Mouse (Mus musculus) layer of hippocampus, adult 11-12 months (tissue): ENCODE results near the gene Wrap73.

Source experiments
- DNase-seq: peaks from one replicate; pipeline ENCODE4 v3.0.0; 2022; ENCODE audit warnings: low spot score

Gene Wrap73

GRCm38 (mm10) chr4:154140213-154141008 lies 1.8 kb upstream of the Wrap73 start:
- no peak for DNase-seq

- DNase-seq: no peak
Observed at GRCm38 (mm10) chr4:154141009-154141867, 934 bp upstream of the Wrap73 start.

DNA sequence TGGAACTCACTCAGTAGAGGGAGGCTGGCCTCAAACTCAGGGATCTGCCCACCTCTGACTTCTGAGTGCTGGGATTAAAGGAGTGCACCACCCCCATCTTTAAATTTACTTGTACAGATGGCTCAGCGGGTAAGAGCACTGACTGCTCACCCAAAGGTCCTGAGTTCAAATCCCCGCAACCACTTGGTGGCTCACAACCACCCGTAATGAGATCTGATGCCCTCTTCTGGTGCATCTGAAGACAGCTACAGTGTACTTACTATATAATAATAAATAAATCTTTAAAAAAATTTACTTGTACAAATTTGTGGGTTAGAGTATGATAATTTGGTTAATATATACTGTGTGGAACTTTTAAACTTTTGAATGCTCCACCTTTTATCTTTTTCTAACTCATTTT lies 2.5 kb downstream of the Wrap73 start:
- DNase-seq: no peak

DNA sequence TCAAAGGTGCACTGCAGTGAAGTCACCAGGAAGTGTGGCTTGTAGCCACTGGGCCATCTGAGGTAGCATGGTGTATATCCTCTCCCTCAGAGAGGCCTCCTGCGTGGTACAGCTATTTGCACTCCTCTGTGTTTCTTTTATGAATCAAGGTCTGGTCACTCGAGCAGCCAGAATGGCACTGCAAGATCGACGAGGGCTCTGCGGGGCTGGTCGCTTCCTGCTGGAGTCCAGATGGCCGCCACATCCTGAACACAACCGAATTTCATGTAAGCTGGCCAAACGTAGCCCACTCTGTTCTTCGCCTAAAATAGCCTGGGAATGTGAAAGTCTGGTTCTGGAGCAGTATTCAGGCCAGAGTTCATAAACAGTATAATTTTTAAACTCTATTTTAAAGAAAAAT lies 4.2 kb downstream of the Wrap73 start:
- DNase-seq: no peak

DNA sequence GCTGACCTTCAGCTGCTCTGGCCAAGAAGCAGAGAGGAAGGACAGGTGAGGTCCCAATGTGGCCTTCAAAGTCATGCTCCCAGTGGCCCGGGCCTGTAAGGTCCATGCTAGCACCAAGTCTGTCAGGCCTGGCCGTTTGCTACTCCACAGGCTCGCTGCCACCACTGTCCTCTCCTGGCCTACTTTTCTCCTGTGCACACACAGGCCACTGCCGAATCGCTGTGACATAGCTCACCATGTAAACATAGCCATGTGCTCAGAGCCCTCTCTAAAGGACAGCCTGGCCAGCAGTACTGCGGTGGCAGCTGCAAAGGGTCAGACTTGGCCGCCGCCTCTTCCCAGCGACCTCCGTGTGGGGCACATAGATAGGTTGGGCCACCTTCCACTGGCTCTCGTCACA lies 11.9 kb downstream of the Wrap73 start:
- no peak for DNase-seq

DNA sequence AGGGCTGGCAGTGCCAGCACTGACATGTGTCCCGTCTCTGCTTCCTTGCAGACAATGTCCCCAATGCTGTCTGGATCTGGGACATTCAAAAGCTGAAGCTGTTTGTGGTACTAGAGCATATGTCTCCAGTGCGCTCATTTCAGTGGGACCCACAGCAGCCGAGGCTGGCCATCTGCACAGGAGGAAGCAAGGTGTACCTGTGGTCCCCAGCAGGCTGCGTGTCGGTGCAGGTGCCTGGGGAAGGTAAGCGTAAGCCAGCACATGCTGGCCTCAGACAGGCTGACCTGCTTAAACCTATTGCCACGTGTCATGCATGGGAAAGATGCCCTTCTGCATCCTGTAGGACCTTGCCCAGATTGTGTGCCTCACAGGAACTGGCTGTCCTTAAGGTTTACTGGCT lies 13.9 kb downstream of the Wrap73 start:
- no peak for DNase-seq

DNA sequence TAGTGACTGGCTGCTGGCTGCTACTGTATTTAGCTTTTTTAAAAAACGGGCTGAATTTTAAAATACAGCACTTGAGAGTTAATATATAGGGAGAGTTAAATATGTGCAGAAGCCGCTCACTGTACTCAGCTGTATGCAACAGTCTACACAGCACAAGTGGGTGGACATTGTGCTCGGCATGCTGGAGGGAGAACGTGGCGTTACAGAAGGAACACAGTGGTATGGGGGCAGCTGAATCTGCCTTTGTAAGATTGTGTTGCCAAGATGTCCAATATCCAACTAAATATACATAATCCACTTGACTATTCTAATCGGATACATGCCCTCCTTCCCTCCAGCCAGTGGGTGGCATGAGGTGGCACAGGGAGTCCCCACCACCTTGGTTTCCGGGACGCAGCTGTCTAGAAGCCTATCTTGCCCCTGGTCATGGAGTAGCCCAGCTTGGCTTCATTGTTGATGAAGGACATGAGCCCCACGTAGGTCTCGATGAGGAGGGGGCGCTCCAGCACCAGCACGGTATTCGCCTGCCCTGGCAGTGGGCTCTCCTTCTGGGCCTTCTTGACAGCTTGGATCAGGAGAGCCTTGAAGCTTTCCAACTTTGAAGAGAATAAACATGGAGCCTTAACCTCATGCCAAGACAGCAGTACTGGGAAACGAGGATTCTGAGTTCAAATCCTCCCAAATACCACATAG lies 15.9 kb downstream of the Wrap73 start:
- DNase-seq: no peak

DNA sequence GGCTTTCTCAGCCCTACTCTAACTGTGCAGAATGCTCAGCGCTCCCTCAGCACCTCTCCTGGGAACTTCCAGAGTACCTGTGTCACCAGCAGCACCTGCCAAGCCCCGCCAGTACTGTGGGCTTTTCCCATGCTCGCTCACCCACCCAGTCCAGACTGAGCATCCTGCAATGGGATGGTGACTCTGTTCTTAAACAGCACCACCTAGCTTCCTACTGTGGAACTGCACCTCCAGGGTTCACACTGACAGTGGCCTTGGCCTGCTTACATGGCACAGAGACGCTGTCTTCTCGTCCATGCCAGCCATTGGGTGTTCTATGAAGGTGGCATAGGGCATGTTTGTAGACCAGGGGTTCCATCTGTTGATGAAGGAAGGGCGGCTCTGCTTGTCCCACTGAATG lies 16.8 kb downstream of the Wrap73 start:
- DNase-seq: peak; percentile 90

DNA sequence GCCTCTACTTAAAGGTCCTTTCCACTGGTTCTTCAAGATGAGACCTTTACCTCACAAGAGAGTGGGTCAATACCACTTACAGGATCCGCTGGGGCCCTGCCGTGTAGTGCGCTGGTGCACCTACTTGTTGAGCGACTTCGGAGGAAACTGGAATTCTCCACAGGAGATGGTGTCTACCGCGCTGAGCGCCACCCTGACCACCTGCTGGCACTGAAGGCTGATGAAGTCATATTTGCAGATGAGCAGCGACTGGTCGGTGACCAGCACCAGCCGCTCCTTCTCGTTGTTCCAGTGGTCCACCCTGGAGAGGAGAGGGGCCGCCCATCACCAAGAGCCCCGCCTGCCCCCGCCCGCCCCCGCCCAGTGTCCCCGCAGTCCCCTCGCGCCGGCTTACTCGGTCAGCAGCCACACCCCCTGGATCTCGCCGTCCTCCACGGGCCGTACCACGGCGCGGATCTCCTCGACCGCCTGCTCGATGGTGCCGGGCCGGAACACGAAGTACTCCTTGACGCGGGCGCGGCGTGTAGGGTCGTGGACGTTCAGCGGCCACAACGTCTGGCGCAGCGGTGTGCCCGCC lies 17.9 kb downstream of the Wrap73 start:
- no peak for DNase-seq

GRCm38 (mm10) chr4:154160538-154161390 lies 18.6 kb downstream of the Wrap73 start, which contains the start of gene Tprgl:
Gene Tprgl (minus strand): TSS chr4:154160666.
- DNase-seq: peak; percentile 97

DNA sequence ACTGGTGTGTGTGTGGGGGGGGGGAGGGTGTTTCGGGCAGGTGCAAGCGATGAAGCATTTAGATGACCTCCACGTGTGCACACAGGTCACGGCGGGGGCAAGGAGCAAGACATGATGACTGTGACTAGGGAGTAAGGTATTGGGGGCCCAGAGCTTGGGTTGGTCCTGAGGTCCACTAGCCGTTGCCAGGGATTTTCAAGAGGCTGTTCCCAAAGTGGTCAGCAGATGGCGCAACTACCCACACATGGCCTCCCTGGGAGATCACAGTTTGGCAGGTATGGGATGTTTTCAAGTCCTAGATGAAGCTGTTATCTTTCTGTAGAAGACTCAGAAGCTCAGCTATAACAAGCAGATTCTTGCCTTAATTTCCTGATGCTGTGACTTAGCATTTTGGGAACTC lies 21.1 kb downstream of the Wrap73 start:
- peak; percentile 76 for DNase-seq

GRCm38 (mm10) chr4:154167053-154167452 lies 24.9 kb downstream of the Wrap73 start:
- peak; percentile 50 for DNase-seq

GRCm38 (mm10) chr4:154170021-154170420 lies 27.8 kb downstream of the Wrap73 start:
- no peak for DNase-seq

DNA sequence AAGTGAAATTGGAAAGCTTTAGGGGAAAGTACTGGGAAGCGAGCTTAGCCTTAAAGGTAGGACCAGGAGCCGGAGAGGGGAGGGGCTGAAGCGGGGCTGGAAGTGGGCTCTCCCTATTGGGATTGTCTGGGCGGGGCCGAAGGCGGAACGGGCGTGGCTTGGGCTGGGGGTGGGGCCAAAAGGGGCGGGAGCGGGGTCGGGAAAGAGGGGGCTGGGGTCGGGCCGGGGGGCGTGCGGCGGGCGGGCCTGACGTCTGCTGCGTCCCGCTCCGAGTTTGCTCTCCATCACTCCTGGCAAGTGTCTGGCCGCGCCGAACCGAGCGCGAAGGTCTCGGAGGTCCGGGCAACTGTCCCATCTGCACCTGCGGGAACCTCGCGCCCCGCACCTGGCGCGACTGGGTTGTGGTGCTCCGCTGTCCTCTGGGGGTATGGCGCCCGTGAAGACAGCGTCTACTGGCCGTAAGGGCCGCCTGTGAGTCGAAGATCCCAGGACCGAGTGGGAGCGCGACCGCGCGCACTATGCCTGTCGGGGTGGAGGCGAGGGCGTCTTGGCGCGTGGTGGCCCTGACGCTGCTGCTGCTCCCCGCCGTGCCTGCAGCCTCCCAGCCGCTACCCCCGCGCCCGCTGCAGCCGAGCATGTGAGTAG lies 28.5 kb downstream of the Wrap73 start, which contains the start of gene Megf6:
Megf6 (plus strand) TSS at position 225 of the 645 bp plus-strand sequence.
- no peak for DNase-seq

DNA sequence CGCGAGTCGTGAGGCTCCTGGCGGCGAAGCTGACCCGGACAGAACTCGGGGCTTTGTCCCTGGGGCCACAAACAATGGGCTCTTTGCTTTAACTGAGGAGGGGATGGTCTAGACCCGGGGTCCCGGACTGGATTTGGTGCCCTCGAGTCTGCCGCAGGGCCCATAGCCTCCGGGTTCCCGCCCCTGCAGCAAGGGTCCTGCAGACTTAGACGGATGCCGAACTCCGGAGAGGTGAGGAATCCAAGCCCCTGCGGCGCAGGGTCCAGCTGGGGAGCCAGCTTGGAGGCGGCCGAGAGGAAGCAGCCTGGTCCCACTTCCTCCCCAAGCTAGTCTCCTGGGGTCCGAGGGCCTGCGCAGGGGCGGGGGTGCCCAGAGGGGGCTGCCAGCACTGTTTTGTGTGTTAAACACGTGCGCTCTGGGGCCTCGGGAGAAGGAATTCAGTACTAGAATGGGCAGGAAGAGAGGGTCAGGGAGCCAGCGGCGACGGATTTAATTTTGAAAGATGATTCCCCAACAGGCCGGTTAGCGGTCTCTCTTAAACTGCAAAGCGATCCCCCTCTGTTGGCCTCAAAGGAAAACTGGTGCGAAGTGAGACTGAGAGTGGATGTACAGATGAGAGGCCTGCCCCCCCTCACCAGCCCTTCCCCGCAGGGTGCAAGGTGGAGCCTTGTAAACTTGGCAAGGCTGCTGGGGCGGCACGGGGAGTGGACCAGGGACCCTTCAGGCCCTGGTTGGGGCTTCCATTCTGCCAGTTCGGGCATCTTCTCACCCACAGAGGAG lies 29.2 kb downstream of the Wrap73 start:
- DNase-seq: no peak

DNA sequence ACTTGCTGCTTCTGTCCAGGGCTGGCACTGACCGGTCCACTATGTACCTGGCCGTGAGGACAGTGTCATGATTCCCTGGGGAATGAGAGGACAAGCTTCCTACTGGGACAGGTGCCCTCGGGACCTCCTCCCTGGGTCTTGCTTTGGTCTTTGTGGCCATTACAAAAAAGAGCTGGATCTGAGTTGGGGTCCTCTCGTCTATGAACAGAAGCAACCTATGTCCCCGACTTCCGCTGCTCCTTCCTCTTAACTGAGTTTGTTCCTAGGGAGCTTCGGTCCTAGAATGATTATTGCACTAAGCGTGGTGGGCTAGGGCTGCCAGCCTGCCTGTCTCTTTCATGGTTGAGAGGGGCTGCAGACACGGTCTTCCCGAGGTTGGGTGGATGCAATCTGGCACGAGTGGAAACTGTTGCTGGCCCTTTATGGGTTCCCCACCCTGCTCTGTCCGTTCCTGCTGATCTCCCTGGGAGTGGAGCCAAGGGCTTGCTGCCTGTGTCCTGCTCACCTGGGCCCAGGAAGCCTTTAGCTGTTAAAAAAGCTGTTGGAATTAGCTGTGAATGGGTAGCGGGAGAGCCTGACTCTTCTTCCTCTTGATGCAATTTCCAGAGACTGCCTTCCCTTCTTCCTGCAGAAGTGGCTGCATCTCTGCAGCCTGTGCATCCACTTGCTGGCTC lies 29.9 kb downstream of the Wrap73 start:
- no peak for DNase-seq

GRCm38 (mm10) chr4:154177257-154177656 lies 35.1 kb downstream of the Wrap73 start:
- no peak for DNase-seq

- DNase-seq: no peak
Observed at GRCm38 (mm10) chr4:154181001-154181400, 38.8 kb downstream of the Wrap73 start.

- no peak for DNase-seq
Observed at GRCm38 (mm10) chr4:154183566-154183965, 41.4 kb downstream of the Wrap73 start.
